In genomic region chr6:127446436-127446890, GRCm38 (mm10) we compare ENCODE assay signal across 8 mouse cellular contexts. TPM values are rescaled to one million over a fixed set of nuclear protein-coding genes. Genes with fewer than 3 reads are reported as not detected.
DNase-seq lines count a peak whose midpoint lies in the region; ATAC-seq and TF ChIP-seq lines count a peak whose summit lies in the region.

Parp11 (plus strand) TSS chr6:127446840.

- no peaks in the 10 kb centered on the region for H3K9me3 ChIP-seq in MEL (replicated peaks; ENCODE audit: insufficient read depth, low read length)
- no peaks in the 10 kb centered on the region for H3K9me3 ChIP-seq in forebrain, postnatal 0 days (ENCODE audit: low read length)
- H3K9me3 ChIP-seq in hindbrain, embryonic 10.5 days, result no peaks in the 10 kb centered on the region
- no peaks in the 10 kb centered on the region for H3K9me3 ChIP-seq in lung, postnatal 0 days (ENCODE audit: low read length)

- no peak for TF ChIP-seq POLR2A in MEL (IDR thresholded peaks at IDR 0.05; ENCODE audit: control insufficient read depth in 1 of 2, insufficient read depth in 1 of 2, low read depth in 1 of 2, low read length in 2 of 2, poor library complexity in 1 of 2)

- H3K4me2 ChIP-seq in forebrain, postnatal 0 days (ENCODE audit: low read depth), result no peak within 1 kb of the TSS
- H3K4me2 ChIP-seq in lung, postnatal 0 days (replicated peaks; ENCODE audit: low read depth, low read length), result peak within 1 kb of the TSS; percentile 32; the same call in 1 of the 2 replicates

- H3K9ac ChIP-seq in MEL (ENCODE audit: control insufficient read depth, low read depth, low read length, poor library complexity, severe bottlenecking), result peak within 1 kb of the TSS; percentile 31; the same call in 1 of the 2 replicates
- H3K9ac ChIP-seq in forebrain, postnatal 0 days, result no peak within 1 kb of the TSS
- H3K9ac ChIP-seq in lung, postnatal 0 days (replicated peaks; ENCODE audit: low read depth), result no peak within 1 kb of the TSS; the same call in 1 of the 2 replicates

- no peak within 1 kb of the TSS for H3K27ac ChIP-seq in MEL (ENCODE audit: control insufficient read depth, low read depth, low read length)
- H3K27ac ChIP-seq in forebrain, postnatal 0 days (ENCODE audit: low read depth, low read length), result no peak within 1 kb of the TSS
- H3K27ac ChIP-seq in hindbrain, embryonic 10.5 days, result no peak within 1 kb of the TSS; the same call in 1 of the 2 replicates
- no peak within 1 kb of the TSS for H3K27ac ChIP-seq in lung, postnatal 0 days (ENCODE audit: low read length)

- peaks cover 11 to 15% of the 10 kb centered on the region in 2 experiments for H3K4me1 ChIP-seq in MEL (ENCODE audit: control insufficient read depth in 1 of 2, insufficient read depth in 2 of 2, low read length in 2 of 2)
- H3K4me1 ChIP-seq in forebrain, postnatal 0 days (ENCODE audit: insufficient read depth), result no peaks in the 10 kb centered on the region
- H3K4me1 ChIP-seq in hindbrain, embryonic 10.5 days (replicated peaks), result peaks cover 62% of the 10 kb centered on the region
- H3K4me1 ChIP-seq in lung, postnatal 0 days (ENCODE audit: insufficient read depth, low read depth, low read length), result 0 out of 2 replicates have a peak, but pooled peaks cover 3% of the 10 kb centered on the region

- ATAC-seq in forebrain, postnatal 0 days, result peak; percentile 56; the same call in 1 of the 2 replicates
- peak; percentile 38 for ATAC-seq in lung, postnatal 0 days

- no peak for TF ChIP-seq EP300 in MEL (IDR thresholded peaks at IDR 0.05; ENCODE audit: low read depth in 1 of 2, low read length in 2 of 2)
- TF ChIP-seq EP300 in lung, postnatal 0 days (IDR thresholded peaks at IDR 0.05), result no peak

- TF ChIP-seq CTCF in MEL (IDR thresholded peaks at IDR 0.05 in 2 of 3, conservative IDR thresholded peaks at IDR 0.05 in 1 of 3; ENCODE audit: control insufficient read depth in 1 of 3, insufficient read depth in 1 of 3, low read depth in 2 of 3, low read length in 3 of 3, poor library complexity in 1 of 3, severe bottlenecking in 1 of 3), result peak; percentile 76 to 88 (median 85)
- TF ChIP-seq CTCF in forebrain, postnatal 0 days (IDR thresholded peaks at IDR 0.05; ENCODE audit: low read depth), result peak; percentile 97
- TF ChIP-seq CTCF in lung, postnatal 0 days (IDR thresholded peaks at IDR 0.05), result peak; percentile 91

- no peaks in the 10 kb centered on the region for H3K79me2 ChIP-seq in MEL (ENCODE audit: control insufficient read depth, insufficient read depth, low read length, poor library complexity)

- peak; percentile 66 for DNase-seq in MEL (ENCODE audit: low read depth, low spot score)
- peak; percentile 54 to 61 for DNase-seq in cerebellum, adult 18-20 months
- peak; percentile 88 for DNase-seq in forebrain, postnatal 0 days
- DNase-seq in hindbrain, embryonic 10.5 days (ENCODE audit: low spot score), result peak; percentile 72
- peak; percentile 60 for DNase-seq in layer of hippocampus, adult 9-11 months
- peak; percentile 68 for DNase-seq in lung, postnatal 0 days (ENCODE audit: low spot score)
- DNase-seq in ovary, postnatal 14 days (ENCODE audit: low spot score), result peak; percentile 67
- DNase-seq in thymus, postnatal 4 days, result peak; percentile 78

- H3K27me3 ChIP-seq in MEL (ENCODE audit: control insufficient read depth in 1 of 2, insufficient read depth in 2 of 2, low read length in 2 of 2), result no peaks in the 10 kb centered on the region
- no peaks in the 10 kb centered on the region for H3K27me3 ChIP-seq in forebrain, postnatal 0 days (ENCODE audit: insufficient read depth, low read length)
- H3K27me3 ChIP-seq in hindbrain, embryonic 10.5 days (ENCODE audit: insufficient read depth, poor library complexity, severe bottlenecking), result peaks cover 29% of the 10 kb centered on the region
- no peaks in the 10 kb centered on the region; the same call in 1 of the 2 replicates for H3K27me3 ChIP-seq in lung, postnatal 0 days (replicated peaks; ENCODE audit: insufficient read depth, low read length)

- TF ChIP-seq RAD21 in MEL (IDR thresholded peaks at IDR 0.05; ENCODE audit: low read depth, low read length), result peak; percentile 90

- peaks cover 0 to 16% of the 10 kb centered on the region in 2 experiments; a peak in 2 of 4 replicates for H3K36me3 ChIP-seq in MEL (ENCODE audit: control insufficient read depth in 1 of 2, insufficient read depth in 2 of 2, low read length in 2 of 2)
- no peaks in the 10 kb centered on the region for H3K36me3 ChIP-seq in forebrain, postnatal 0 days (ENCODE audit: insufficient read depth)
- no peaks in the 10 kb centered on the region for H3K36me3 ChIP-seq in hindbrain, embryonic 10.5 days
- no peaks in the 10 kb centered on the region for H3K36me3 ChIP-seq in lung, postnatal 0 days (ENCODE audit: insufficient read depth, low read length)

- 17% methylated on average over 8 of the region's 8 CpGs for WGBS in forebrain, postnatal 0 days
- WGBS in hindbrain, embryonic 10.5 days, result 21% methylated on average over 8 of the region's 8 CpGs
- 13% methylated on average over 8 of the region's 8 CpGs for WGBS in lung, postnatal 0 days

- H3K4me3 ChIP-seq in MEL (ENCODE audit: control insufficient read depth in 1 of 2, insufficient read depth in 1 of 2, low read depth in 2 of 2, low read length in 2 of 2), result peak within 1 kb of the TSS; percentile 47 to 52
- no peak within 1 kb of the TSS for H3K4me3 ChIP-seq in forebrain, postnatal 0 days (ENCODE audit: low read depth, low read length)
- H3K4me3 ChIP-seq in hindbrain, embryonic 10.5 days, result no peak within 1 kb of the TSS
- H3K4me3 ChIP-seq in lung, postnatal 0 days (ENCODE audit: low read depth, low read length), result no peak within 1 kb of the TSS

TF ChIP-seq in MEL, 35 proteins besides CTCF, POLR2A, EP300 and RAD21:
- TF ChIP-seq SMC3 (IDR thresholded peaks at IDR 0.05; ENCODE audit: low read depth, low read length), result peak; percentile 74
- no peak for TF ChIP-seq POLR2AphosphoS5 (IDR thresholded peaks at IDR 0.05; ENCODE audit: borderline replicate concordance, low read depth, low read length)
- no peak for TF ChIP-seq TCF12 (IDR thresholded peaks at IDR 0.05; ENCODE audit: low read depth, low read length)
- TF ChIP-seq SIN3A (IDR thresholded peaks at IDR 0.05; ENCODE audit: low read length), result 0 out of 2 replicates have a peak, but pooled peaks have one; percentile 36
- TF ChIP-seq GATA1 (IDR thresholded peaks at IDR 0.05; ENCODE audit: low read depth, low read length), result peak; percentile 31; the same call in 1 of the 2 replicates
- TF ChIP-seq ZC3H11A (IDR thresholded peaks at IDR 0.05; ENCODE audit: low read depth, low read length), result peak; percentile 70
- TF ChIP-seq ELF1 (IDR thresholded peaks at IDR 0.05; ENCODE audit: low read depth, low read length), result no peak
- no peak for TF ChIP-seq TAL1 (IDR thresholded peaks at IDR 0.05; ENCODE audit: low read length)
- TF ChIP-seq GABPA (IDR thresholded peaks at IDR 0.05; ENCODE audit: low read depth, low read length), result no peak

RNA-seq across cellular contexts. Expression of gene Parp11, which starts in this region (rescaled TPM):
- total RNA-seq in MEL (2012; rRNA removed), result 4.9 and 5.9 TPM in 2 replicates
- polyA plus RNA-seq in MEL (2012; ENCODE audit: insufficient read depth in 1 of 2, insufficient read length in 2 of 2, low read depth in 1 of 2, low replicate concordance in 2 of 2, missing spikeins in 1 of 2), result 1 to 10 TPM in 1 of 2 experiments, not detected in 1; 8.2 TPM
- 57.6 and 60.9 TPM in 2 replicates for total RNA-seq in forebrain, postnatal 0 days (2014; rRNA removed)
- 38.4 and 45.8 TPM in 2 replicates for polyA plus RNA-seq in forebrain, postnatal 0 days (2015; fragmentation: Nextera tagmentation; extraction: Ambion mirVana)
- 35.7 and 43.6 TPM in 2 replicates for polyA plus RNA-seq in hindbrain, embryonic 10.5 days (2016; fragmentation: Nextera tagmentation; extraction: Ambion mirVana)
- 10.6 and 11.5 TPM in 2 replicates for polyA plus RNA-seq in lung, postnatal 0 days (2015; fragmentation: Nextera tagmentation; extraction: Ambion mirVana)

Comparison
In these comparisons a context has a peak if more than half of its experiments do, and no peak if none do; other contexts are left out.
1. H3K4me3 ChIP-seq: peak in MEL (2 of 2); none in forebrain, postnatal 0 days (single experiment), hindbrain, embryonic 10.5 days (single experiment) and lung, postnatal 0 days (single experiment).
2. Peak in every context shown above with its lines, with median percentiles within 50 percentile points of each other: DNase-seq and CTCF ChIP-seq.